Mouse (Mus musculus) urinary bladder, postnatal 25 days (tissue): ENCODE measurements around the gene Dnajb7.

Experiments used
- DNase-seq: peaks from one replicate; pipeline ENCODE4 v3.0.0; 2022; ENCODE audit warnings: low spot score

Gene Dnajb7

GRCm38 (mm10) chr15:81408199-81408598, at the start of gene Dnajb7:
Gene Dnajb7, minus strand, starts transcription at chr15:81408299.
- DNase-seq: no peak

- DNase-seq: peak; percentile 52
Measured at GRCm38 (mm10) chr15:81448463-81448862, 40.4 kb upstream of the Dnajb7 start.

- DNase-seq: no peak
Measured at GRCm38 (mm10) chr15:81439236-81439635, 31.1 kb upstream of the Dnajb7 start.

DNA sequence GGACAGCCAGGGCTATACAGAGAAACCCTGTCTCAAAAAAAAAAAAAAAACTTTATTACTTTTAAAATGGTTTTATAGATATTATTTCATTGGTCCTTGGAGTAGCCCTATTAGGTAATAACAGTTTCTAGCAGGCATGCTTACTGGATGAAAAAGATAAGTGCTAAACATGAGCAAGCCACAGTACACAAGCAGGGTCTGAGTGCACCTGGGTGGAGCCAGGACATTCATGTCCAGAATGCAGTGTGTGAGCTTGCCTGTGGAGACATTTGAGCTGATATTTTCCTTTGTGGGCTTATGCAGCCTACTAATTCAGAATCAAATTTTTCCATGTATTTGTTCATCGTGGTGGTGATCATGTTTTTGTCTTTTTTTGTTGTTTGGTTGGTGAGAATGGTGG, 30.2 kb upstream of the Dnajb7 start:
- no peak for DNase-seq

DNA sequence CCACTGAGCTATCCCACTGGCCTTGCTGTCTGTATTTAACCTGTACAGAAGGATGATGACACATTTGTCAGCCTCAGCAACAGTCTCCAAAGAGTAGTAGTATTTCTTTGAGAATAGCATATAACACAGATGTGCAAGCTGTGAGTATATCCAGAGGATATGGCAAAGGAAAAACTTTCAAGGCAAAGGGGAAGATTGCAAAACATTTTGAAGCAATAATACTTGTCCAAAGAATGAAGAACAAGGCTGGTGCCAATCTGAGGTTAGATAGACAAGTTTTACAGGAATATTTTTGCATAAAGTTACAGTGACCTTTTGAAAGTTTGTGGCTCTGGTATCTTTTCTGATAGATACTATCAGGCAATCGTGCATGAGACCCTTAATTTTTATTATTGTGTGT, 23.1 kb upstream of the Dnajb7 start:
- DNase-seq: no peak

DNA sequence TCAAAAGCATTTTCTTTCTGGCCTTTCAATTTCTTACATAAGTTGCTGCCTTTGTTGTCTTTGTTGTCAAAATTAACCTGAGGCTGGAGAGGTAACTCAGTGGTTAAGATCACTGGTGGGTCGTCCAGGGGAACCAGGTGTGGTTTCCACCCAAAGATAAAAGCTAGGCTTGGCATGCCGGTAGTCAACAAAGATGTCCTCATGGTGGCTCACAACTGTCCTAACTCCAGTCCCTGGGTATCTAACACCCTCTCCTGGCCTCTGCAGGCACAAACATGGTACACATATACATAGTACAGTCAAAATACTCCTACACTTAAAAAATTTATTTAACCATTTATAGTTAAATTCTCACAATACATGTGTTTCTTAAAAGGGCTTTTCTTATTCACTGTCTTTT, 19.8 kb upstream of the Dnajb7 start:
- DNase-seq: no peak

DNA sequence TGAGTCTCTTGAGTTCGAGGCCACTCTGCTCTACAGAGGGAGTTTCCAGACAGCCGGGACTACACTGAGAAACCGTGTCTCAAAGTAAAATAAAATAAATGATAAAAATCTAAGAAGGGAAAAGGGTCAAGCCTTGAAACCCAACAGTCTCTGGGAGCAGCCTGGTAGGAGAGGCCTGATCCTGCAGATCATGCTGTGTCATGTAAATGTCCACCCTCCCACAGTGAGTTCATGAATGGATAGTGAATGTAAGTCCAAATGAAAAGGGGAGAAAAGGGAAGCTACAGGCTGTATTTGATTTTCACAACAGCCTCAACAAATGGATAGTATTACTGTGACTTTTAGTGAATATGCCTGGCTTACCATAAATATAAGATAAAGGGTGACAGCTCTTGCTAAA, 17.2 kb upstream of the Dnajb7 start:
- no peak for DNase-seq

- no peak for DNase-seq
Measured at GRCm38 (mm10) chr15:81422156-81422681, 14.1 kb upstream of the Dnajb7 start.

DNA sequence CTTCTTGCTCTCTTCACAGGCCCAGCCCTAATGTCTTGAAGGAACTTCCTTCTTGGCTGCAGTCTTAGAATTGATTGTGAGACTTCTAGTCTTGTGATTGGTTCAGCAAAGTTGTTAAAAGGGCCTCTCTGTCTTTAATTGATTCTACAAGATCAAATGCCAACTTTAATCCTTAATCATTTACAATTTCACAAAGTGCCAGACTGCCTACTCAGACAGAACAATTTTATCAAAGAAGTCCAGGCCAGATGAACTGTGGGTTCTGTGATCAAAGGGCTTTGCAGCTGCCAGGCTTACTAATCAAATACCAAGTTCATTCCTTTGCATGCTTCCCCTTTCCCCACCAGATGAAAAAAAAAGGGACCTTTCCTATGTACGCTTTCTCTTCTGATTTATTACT, 13.4 kb upstream of the Dnajb7 start:
- no peak for DNase-seq

GRCm38 (mm10) chr15:81418065-81418464, 10.0 kb upstream of the Dnajb7 start:
- no peak for DNase-seq

GRCm38 (mm10) chr15:81416763-81417310, 8.7 kb upstream of the Dnajb7 start:
- DNase-seq: peak; percentile 33

DNA sequence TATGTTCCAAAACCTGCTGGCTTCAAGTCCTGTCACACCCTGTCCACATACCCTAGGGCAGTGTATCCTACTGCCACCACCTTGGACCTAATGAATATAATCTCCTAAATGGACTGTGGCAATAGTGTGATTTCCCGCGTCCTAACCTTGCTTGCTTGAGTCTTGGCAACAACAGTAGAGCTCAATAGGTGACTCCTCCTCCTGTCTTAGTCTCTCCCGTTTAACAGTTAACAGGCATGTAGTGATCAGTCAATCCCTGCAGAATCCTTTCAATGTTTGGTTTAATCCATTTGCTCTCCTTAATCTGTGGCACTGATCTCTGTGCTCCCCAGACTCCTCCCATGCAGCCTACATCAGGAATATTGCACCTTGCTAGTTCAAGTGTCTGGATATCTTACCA, 3.1 kb downstream of the Dnajb7 start:
- no peak for DNase-seq

DNA sequence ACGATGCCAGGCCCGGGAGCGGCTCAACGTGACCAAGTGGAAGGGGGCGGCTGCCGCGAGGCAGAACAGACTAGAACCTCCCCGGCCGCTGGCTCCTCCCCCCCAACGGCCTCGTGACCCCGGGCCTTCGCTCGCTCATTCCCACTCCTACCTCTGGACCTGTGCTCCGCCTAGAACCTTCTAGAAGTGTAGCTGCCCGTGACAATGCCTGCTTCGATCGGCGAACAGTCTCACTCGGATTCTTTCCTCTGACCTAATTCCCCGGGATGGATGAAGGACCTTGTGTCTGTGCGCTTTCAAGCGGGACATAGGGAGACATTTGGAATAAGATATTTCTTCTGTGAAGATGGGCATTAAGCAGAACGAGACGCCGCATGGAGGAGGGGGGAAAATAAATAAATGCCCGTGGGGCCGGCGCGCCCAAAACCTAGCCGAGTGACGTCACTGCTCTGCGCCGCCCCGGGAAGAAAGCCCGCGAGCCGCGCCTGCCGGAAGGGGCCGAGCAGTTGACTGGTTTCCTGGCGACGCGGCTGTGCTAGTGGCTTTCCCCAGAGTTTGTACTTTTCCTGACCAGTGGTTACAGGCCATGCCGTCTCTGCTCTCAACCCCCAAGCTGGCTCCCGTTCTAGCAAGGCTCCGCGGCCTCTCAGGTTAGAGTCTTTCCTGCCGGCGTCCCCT, 8.3 kb downstream of the Dnajb7 start, which contains the start of the genes St13 and Xpnpep3:
Gene St13 (minus strand): TSS at position 440 of the 678 bp plus-strand sequence.
Gene Xpnpep3 (plus strand): TSS at position 501 of the 678 bp plus-strand sequence.
- DNase-seq: peak; percentile 99

DNA sequence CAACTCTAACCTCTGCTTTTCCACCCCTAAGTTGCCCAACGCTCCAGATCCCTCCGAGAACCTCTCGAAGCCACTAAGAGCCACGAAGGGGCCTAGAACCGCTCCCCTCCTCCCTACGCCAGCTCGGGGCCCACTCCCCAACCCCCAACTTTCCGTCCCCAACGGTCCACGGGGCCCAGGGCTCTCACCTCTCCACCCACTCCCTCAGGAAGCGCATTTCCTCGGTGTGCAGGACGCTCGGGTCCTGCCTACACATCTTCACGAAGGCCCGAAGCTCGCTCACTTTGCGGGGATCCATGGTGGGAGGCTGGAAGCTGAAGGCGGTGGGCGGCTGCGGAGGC, 8.8 kb downstream of the Dnajb7 start:
- no peak for DNase-seq

- DNase-seq: no peak
Measured at GRCm38 (mm10) chr15:81398189-81398588, 9.9 kb downstream of the Dnajb7 start.

DNA sequence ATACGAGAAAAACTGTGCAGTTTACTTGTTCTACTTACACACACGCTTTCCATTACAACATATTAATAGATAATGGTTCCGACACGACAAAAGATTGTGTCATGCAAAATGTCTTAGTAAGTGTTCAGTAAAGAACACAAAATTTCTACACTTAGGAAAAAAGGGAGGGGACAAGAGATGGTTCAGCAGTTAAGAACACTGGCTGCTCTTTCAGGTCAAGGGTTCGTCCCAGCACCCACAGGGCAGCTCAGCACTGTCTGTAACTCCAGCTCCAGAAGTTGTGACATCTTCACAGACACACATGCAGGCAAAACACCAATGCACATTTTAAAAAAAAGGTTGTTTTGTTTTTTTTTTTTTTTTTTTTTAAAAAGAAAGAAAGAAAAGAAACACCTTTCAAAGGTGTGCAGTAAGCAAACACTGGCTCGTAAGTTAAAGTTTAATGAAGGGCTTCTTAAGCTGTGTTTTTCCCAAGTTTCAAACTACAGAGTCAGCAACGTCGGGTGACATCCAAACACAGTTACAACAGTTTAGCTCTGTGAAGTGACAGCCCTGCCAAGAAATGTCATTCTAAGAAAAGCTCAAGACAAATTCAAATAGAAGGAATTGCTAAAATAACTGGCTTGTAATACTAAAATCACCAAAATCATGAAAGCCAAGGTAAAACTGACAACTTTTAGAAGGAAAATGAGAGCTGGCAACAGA, 13.7 kb downstream of the Dnajb7 start:
- DNase-seq: no peak

- no peak for DNase-seq
Measured at GRCm38 (mm10) chr15:81392997-81393396, 15.1 kb downstream of the Dnajb7 start.

DNA sequence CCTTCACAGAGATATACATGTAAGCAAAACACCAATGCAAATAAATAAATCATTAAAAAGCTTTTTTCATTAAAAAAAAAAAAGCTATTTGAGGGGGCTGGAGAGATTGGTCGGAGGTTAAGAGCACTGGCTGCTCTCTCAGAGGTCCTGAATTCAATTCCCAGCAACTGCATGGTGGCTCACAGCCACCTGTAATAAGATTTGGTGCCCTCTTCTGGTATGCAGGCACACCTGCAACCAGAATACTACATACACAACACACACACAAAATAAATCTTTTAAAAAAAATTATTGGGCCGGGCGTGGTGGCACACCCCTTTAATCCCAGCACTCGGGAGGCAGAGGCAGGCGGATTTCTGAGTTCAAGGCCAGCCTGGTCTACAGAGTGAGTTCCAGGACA, 21.8 kb downstream of the Dnajb7 start:
- DNase-seq: no peak

DNA sequence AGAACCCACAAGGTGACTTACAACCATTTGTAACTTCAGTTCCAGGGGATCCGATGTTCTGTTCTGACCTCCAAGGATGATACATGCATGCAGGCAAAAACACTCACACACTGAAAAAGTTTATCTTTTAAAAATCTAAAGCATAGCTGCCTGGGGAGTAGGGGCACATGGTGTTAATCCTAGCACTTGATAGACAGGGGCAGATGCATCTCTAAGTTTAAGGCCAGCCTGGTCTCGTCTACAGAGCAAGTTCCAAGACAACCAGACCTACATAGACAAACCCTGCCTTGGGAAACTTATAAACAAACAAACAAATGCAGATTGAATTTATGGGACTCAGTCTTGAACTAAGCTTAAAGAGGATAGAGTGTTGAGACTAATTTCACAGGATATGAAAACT, 29.3 kb downstream of the Dnajb7 start:
- no peak for DNase-seq

DNA sequence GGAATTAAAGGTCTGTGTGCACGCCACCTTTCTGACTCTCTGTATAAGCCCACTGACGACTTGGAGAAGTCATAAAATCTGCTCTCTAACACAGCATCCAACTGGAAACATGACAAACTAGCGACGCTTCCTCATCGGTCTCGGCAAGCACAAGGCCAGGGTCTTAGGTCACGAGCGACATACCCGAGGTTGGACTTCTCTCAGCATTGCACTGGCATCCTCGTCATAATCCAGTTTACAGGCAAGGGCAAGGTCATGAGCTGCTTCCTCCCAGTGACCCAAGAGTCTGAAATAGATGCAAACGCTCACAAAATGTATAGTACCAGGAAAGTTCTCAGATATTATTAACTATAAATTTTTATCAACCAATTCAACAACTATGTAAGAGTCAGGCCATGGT, 33.5 kb downstream of the Dnajb7 start:
- no peak for DNase-seq

- DNase-seq: no peak
Measured at GRCm38 (mm10) chr15:81370356-81370755, 37.7 kb downstream of the Dnajb7 start.

GRCm38 (mm10) chr15:81368601-81369000, 39.5 kb downstream of the Dnajb7 start:
- DNase-seq: no peak

GRCm38 (mm10) chr15:81366241-81366640, 41.9 kb downstream of the Dnajb7 start:
- DNase-seq: no peak
